ENCODE assay signal across 13 mouse cellular contexts in the genomic region with DNA sequence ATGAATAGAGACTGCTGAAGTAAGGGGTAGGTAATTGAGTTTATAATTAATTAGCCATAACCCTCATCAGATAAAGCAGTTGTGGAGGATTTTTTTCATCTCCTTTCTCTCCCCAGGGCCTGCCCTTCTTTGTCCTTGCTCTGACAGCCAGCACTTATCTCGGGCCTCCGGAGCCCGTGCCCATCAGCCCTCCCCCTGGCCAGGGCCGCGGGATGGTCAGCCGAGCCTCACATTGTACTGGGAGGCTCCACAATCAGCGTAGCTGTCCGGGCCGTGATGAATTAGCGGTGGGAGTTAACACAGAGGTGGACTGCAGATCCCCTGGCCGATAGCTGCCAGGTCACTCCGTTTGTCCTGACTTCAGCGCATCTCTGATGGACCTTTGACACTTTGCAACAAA.
A peak's percentile ranks its signal among the peaks of the same experiment; 100 is the strongest.
DNase-seq lines count a peak whose midpoint lies in the region; ATAC-seq lines count a peak whose summit lies in the region.
"Had no signal": no experiment of that assay in that cellular context is flagged by ENCODE, and none has a peak within 500 bp of the region (broad histone marks: within the 10 kb centered on the region; RNA-seq: fewer than 3 reads in every experiment).

No protein-coding gene starts in this region.

- no peak for DNase-seq in heart, postnatal 25 days (ENCODE audit: low spot score)
- DNase-seq in ovary, postnatal 36 days (ENCODE audit: low spot score): peak; percentile 28
- no peak for DNase-seq in ovary, postnatal 10 days (ENCODE audit: low spot score)
- DNase-seq in heart, postnatal 14 days: peak; percentile 28 to 36
- DNase-seq in right cerebral cortex, adult 2 months (ENCODE audit: low spot score in 2 of 2): no peak
- DNase-seq in cerebellum, postnatal 36 days: no peak
- DNase-seq: cerebellum, adult 18-20 months; kidney, postnatal 25 days; thymus, adult 18-20 months had no signal

- intact Hi-C loops in heart, postnatal 25 days (cut with DNase I): no loop called here
- intact Hi-C loops in heart, postnatal 14 days (cut with DNase I): no loop called here

- H3K27me3 ChIP-seq in heart, embryonic 11.5 days (ENCODE audit: control insufficient read depth, insufficient read depth, low read length): no peaks in the 10 kb centered on the region

- no peak overlapping the region for H3K9ac ChIP-seq in heart, embryonic 11.5 days (ENCODE audit: low read depth, low read length)
- H3K9ac ChIP-seq: liver, embryonic 14.5 days had no signal

- H3K36me3 ChIP-seq in heart, embryonic 11.5 days (ENCODE audit: control insufficient read depth, insufficient read depth, low read length): no peaks in the 10 kb centered on the region; the same call in 1 of the 2 replicates

- 13% methylated on average over 13 of the region's 13 CpGs for WGBS in heart, embryonic 11.5 days (ENCODE audit: insufficient replicate concordance)

- peak overlapping the region; percentile 43 for H3K4me2 ChIP-seq in heart, embryonic 11.5 days

- H3K9me3 ChIP-seq in heart, embryonic 11.5 days (replicated peaks; ENCODE audit: control insufficient read depth, low read length): no peaks in the 10 kb centered on the region

- no peak overlapping the region for H3K4me3 ChIP-seq in heart, embryonic 11.5 days (ENCODE audit: low read depth, low read length)

- no peak for ATAC-seq in heart, embryonic 11.5 days (replicated peaks; ENCODE audit: insufficient number of reproducible peaks, low FRiP score, low TSS enrichment)
- no peak for ATAC-seq in megakaryocyte-erythroid progenitor cell, adult 5-6 weeks (replicated peaks; ENCODE audit: low FRiP score, low TSS enrichment, poor library complexity, severe bottlenecking)

- H3K4me1 ChIP-seq in heart, embryonic 11.5 days (ENCODE audit: control insufficient read depth, insufficient read depth, low read length): peaks cover 17% of the 10 kb centered on the region

- H3K27ac ChIP-seq in heart, embryonic 11.5 days (ENCODE audit: low read depth, low read length): no peak overlapping the region
- H3K27ac ChIP-seq: liver, embryonic 14.5 days; macrophage had no signal

Comparison
In these comparisons a context has a peak if more than half of its experiments do, and no peak if none do; other contexts are left out.
1. DNase-seq: peak in ovary, postnatal 36 days (single experiment) and heart, postnatal 14 days (2 of 2); none in heart, postnatal 25 days (single experiment), ovary, postnatal 10 days (single experiment), right cerebral cortex, adult 2 months (0 of 2) and cerebellum, postnatal 36 days (0 of 2).